Mouse (Mus musculus) bone marrow, adult 2 months (tissue): ENCODE data around the gene Spsb4.

Source experiments
- CTCF ChIP-seq: fragments of 200-500 bp; IDR thresholded peaks from 2 replicates; pipeline ENCODE4 v1.5.1; 2011; ENCODE audit warnings: low read length, control low read depth; ENCODE audit not compliant: control insufficient read depth, insufficient read depth
- POLR2A ChIP-seq: fragments of 200-500 bp; IDR thresholded peaks from 2 replicates; pipeline ENCODE4 v1.6.1; 2011; ENCODE audit warnings: low read depth, mild to moderate bottlenecking, control low read depth, low read length, borderline replicate concordance; ENCODE audit not compliant: control insufficient read depth

DNA sequence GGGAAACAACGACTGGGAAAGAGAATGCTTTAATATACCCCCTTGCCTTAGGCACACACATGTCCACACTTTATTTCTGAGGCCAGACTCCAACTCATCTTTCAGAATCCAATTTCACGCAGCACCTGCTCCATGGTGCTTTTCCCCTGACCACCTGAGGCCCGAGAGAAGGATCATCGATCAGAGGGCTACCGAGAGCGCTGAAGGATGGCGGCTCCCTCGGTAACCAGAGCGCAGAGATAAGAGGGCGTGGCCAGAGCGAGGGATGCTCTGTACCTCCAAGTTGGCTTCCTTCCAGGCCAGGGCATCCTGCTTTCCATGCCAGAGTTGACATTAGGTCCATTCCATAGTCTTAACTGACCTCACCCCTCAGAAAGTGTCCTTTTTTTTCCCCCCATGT lies 588 bp upstream of the Spsb4 start:
- no peak for TF ChIP-seq POLR2A
- TF ChIP-seq CTCF: no peak
